Mouse (Mus musculus): ENCODE measurements around the gene Qrfpr. TPM values are rescaled to one million over a fixed set of nuclear protein-coding genes. Genes with fewer than 3 reads are reported as not detected.

The Qrfpr gene
- polyA plus RNA-seq, 1 experiment from 2014 or later = not detected

DNA sequence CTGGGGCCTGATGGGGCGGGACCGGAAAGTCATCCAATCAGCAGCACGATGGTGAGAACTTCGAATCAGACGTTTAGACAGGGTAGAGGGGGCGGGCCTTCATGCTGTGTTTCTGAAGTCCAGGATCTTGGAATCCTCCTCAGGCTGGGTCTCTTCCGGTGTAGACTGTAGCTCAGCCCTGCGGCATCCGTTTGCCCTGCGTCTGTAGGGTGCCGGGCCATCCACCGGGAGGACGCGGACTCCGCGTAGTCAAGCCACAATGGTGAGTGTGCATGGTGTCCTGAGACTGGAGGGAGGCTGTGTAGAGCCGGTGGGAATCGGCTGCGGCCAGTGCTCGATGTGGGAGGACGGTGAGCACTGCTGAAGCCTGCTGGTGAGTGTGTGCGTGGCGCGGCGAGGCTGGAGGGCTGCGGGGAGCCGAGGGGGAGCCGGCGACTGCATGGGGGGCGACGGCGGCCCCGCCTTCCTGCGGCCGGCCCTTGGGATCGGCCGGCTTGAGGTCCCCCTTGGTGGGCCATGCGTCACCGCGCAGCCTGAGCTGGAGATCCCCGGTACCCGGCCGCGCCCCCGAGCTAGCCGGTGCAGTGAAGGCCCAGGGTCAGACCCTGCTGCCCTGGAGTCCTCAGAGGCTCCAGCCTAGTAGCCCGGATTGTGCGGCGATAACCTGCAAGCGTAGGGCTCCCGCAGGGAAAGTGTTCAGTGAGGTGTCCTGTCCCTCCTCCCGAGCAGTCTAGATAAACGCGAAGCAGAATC, 71.0 kb downstream of the Qrfpr start, which contains the start of gene D3Ertd254e:
TSS of gene D3Ertd254e (plus strand) at position 84 of the 753 bp plus-strand sequence.
- ATAC-seq (ENCODE audit: insufficient number of reproducible peaks, insufficient read depth, low FRiP score, low read depth) = peak; percentile 97
- Histone ChIP-seq H3K4me1 (ENCODE audit: control insufficient read depth in 2 of 2, insufficient read depth in 2 of 2, low read length in 2 of 2) (peaks cover 7 to 28% of the 10 kb centered on the region in 2 experiments), H3K27me3 (ENCODE audit: control insufficient read depth, insufficient read depth, low read length) (no peaks in the 10 kb centered on the region), H3K9me3 (ENCODE audit: control insufficient read depth, low read length) (no peaks in the 10 kb centered on the region), H3K36me3 (ENCODE audit: control insufficient read depth, insufficient read depth, low read length) (no peaks in the 10 kb centered on the region), H3K27ac (replicated peaks in 1 of 2; ENCODE audit: control insufficient read depth in 1 of 2, insufficient read depth in 1 of 2, low read depth in 2 of 2, low read length in 2 of 2) (peak within 1 kb of the TSS; percentile 77 to 90), H3K4me2 (ENCODE audit: low read length) (peak within 1 kb of the TSS; percentile 83), H3K4me3 (ENCODE audit: control insufficient read depth in 1 of 2, insufficient read depth in 1 of 2, low read depth in 1 of 2, low read length in 2 of 2) (peak within 1 kb of the TSS; percentile 83 to 87), H3K9ac (ENCODE audit: low read length) (peak within 1 kb of the TSS; percentile 93)
- under 1% methylated on average over 49 of the region's 54 CpGs for WGBS

- 14% methylated on average over 1 of the region's 1 CpGs for WGBS
- H3K4me1 ChIP-seq (ENCODE audit: control insufficient read depth in 2 of 2, insufficient read depth in 2 of 2, low read length in 2 of 2) = peaks cover 7 to 27% of the 10 kb centered on the region in 2 experiments
- no peak overlapping the region; a peak in 1 of 4 replicates for H3K27ac ChIP-seq (replicated peaks in 1 of 2; ENCODE audit: control insufficient read depth in 1 of 2, insufficient read depth in 1 of 2, low read depth in 2 of 2, low read length in 2 of 2)
- H3K9ac ChIP-seq (ENCODE audit: low read length) = peak overlapping the region; percentile 93; the same call in 1 of the 2 replicates
- ATAC-seq (ENCODE audit: insufficient number of reproducible peaks, insufficient read depth, low FRiP score, low read depth) = no peak
- no peaks in the 10 kb centered on the region for H3K36me3 ChIP-seq (ENCODE audit: control insufficient read depth, insufficient read depth, low read length)
- H3K4me2 ChIP-seq (ENCODE audit: low read length) = peak overlapping the region; percentile 83
- H3K4me3 ChIP-seq (ENCODE audit: control insufficient read depth in 1 of 2, insufficient read depth in 1 of 2, low read depth in 1 of 2, low read length in 2 of 2) = peak overlapping the region; percentile 83 to 87
- H3K27me3 ChIP-seq (ENCODE audit: control insufficient read depth, insufficient read depth, low read length) = no peaks in the 10 kb centered on the region
- no peaks in the 10 kb centered on the region for H3K9me3 ChIP-seq (ENCODE audit: control insufficient read depth, low read length)
These were observed 71.6 kb downstream of the Qrfpr start for GRCm38 (mm10) chr3:36150537-36150933.

GRCm38 (mm10) chr3:36138996-36139395, 83.1 kb downstream of the Qrfpr start:
- no peaks in the 10 kb centered on the region for H3K27me3 ChIP-seq (ENCODE audit: control insufficient read depth, insufficient read depth, low read length)
- no peak overlapping the region for H3K4me3 ChIP-seq (ENCODE audit: control insufficient read depth in 1 of 2, insufficient read depth in 1 of 2, low read depth in 1 of 2, low read length in 2 of 2)
- H3K36me3 ChIP-seq (ENCODE audit: control insufficient read depth, insufficient read depth, low read length) = no peaks in the 10 kb centered on the region
- H3K4me1 ChIP-seq (ENCODE audit: control insufficient read depth in 2 of 2, insufficient read depth in 2 of 2, low read length in 2 of 2) = no peaks in the 10 kb centered on the region
- H3K9me3 ChIP-seq (ENCODE audit: control insufficient read depth, low read length) = no peaks in the 10 kb centered on the region
- ATAC-seq (ENCODE audit: insufficient number of reproducible peaks, insufficient read depth, low FRiP score, low read depth) = no peak
- H3K27ac ChIP-seq (replicated peaks in 1 of 2; ENCODE audit: control insufficient read depth in 1 of 2, insufficient read depth in 1 of 2, low read depth in 2 of 2, low read length in 2 of 2) = no peak overlapping the region
- no peak overlapping the region for H3K4me2 ChIP-seq (ENCODE audit: low read length)
- H3K9ac ChIP-seq (ENCODE audit: low read length) = no peak overlapping the region

- Histone ChIP-seq H3K9ac (ENCODE audit: low read length) (no peak overlapping the region), H3K27ac (replicated peaks in 1 of 2; ENCODE audit: control insufficient read depth in 1 of 2, insufficient read depth in 1 of 2, low read depth in 2 of 2, low read length in 2 of 2) (no peak overlapping the region), H3K4me2 (ENCODE audit: low read length) (no peak overlapping the region), H3K27me3 (ENCODE audit: control insufficient read depth, insufficient read depth, low read length) (no peaks in the 10 kb centered on the region), H3K36me3 (ENCODE audit: control insufficient read depth, insufficient read depth, low read length) (no peaks in the 10 kb centered on the region), H3K4me3 (ENCODE audit: control insufficient read depth in 1 of 2, insufficient read depth in 1 of 2, low read depth in 1 of 2, low read length in 2 of 2) (no peak overlapping the region), H3K4me1 (ENCODE audit: control insufficient read depth in 2 of 2, insufficient read depth in 2 of 2, low read length in 2 of 2) (no peaks in the 10 kb centered on the region), H3K9me3 (ENCODE audit: control insufficient read depth, low read length) (no peaks in the 10 kb centered on the region)
- WGBS = 71% methylated on average over 1 of the region's 1 CpGs
- ATAC-seq (ENCODE audit: insufficient number of reproducible peaks, insufficient read depth, low FRiP score, low read depth) = no peak
These were observed 83.9 kb downstream of the Qrfpr start for GRCm38 (mm10) chr3:36138171-36138660.

GRCm38 (mm10) chr3:36137560-36137959, 84.6 kb downstream of the Qrfpr start:
- no peak for ATAC-seq (ENCODE audit: insufficient number of reproducible peaks, insufficient read depth, low FRiP score, low read depth)
- H3K27ac ChIP-seq (replicated peaks in 1 of 2; ENCODE audit: control insufficient read depth in 1 of 2, insufficient read depth in 1 of 2, low read depth in 2 of 2, low read length in 2 of 2) = no peak overlapping the region
- whole genome bisulfite sequencing = 45% methylated on average over 2 of the region's 2 CpGs
- H3K9ac ChIP-seq (ENCODE audit: low read length) = no peak overlapping the region
- H3K9me3 ChIP-seq (ENCODE audit: control insufficient read depth, low read length) = no peaks in the 10 kb centered on the region
- H3K4me1 ChIP-seq (ENCODE audit: control insufficient read depth in 2 of 2, insufficient read depth in 2 of 2, low read length in 2 of 2) = no peaks in the 10 kb centered on the region
- no peaks in the 10 kb centered on the region for H3K27me3 ChIP-seq (ENCODE audit: control insufficient read depth, insufficient read depth, low read length)
- no peak overlapping the region for H3K4me3 ChIP-seq (ENCODE audit: control insufficient read depth in 1 of 2, insufficient read depth in 1 of 2, low read depth in 1 of 2, low read length in 2 of 2)
- no peak overlapping the region for H3K4me2 ChIP-seq (ENCODE audit: low read length)
- H3K36me3 ChIP-seq (ENCODE audit: control insufficient read depth, insufficient read depth, low read length) = no peaks in the 10 kb centered on the region

DNA sequence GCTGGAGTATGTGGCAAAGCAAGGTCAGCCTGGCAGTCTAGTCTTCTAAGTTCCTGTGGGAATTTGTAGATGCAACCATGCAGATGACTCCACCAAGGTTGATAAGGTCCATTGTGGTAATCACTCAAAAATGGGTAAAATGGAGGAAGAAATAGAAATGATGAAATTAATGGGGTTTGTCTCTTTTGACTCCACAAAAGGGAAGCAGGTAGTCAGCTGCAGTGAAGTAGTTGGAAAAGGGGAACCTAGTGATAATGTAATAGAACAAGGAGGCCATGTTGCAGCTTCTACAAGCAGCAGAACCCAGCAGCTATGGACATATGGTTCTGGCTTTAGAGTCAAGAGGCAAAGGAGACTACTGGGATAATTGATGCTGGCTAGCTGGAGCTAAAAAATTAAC, 86.0 kb downstream of the Qrfpr start:
- Histone ChIP-seq H3K9ac (ENCODE audit: low read length) (no peak overlapping the region), H3K4me1 (ENCODE audit: control insufficient read depth in 2 of 2, insufficient read depth in 2 of 2, low read length in 2 of 2) (no peaks in the 10 kb centered on the region), H3K9me3 (ENCODE audit: control insufficient read depth, low read length) (no peaks in the 10 kb centered on the region), H3K36me3 (ENCODE audit: control insufficient read depth, insufficient read depth, low read length) (no peaks in the 10 kb centered on the region), H3K27ac (replicated peaks in 1 of 2; ENCODE audit: control insufficient read depth in 1 of 2, insufficient read depth in 1 of 2, low read depth in 2 of 2, low read length in 2 of 2) (no peak overlapping the region), H3K4me3 (ENCODE audit: control insufficient read depth in 1 of 2, insufficient read depth in 1 of 2, low read depth in 1 of 2, low read length in 2 of 2) (no peak overlapping the region), H3K27me3 (ENCODE audit: control insufficient read depth, insufficient read depth, low read length) (no peaks in the 10 kb centered on the region), H3K4me2 (ENCODE audit: low read length) (no peak overlapping the region)
- ATAC-seq (ENCODE audit: insufficient number of reproducible peaks, insufficient read depth, low FRiP score, low read depth) = no peak

All from heart, embryonic 14.5 days (tissue).